Mouse (Mus musculus): Measurements from ENCODE around the gene 4933402J07Rik. TPM values are rescaled to one million over a fixed set of nuclear protein-coding genes. Genes with fewer than 3 reads are reported as not detected.

The 4933402J07Rik gene
- polyA plus RNA-seq, 1 experiment, result not detected

DNA sequence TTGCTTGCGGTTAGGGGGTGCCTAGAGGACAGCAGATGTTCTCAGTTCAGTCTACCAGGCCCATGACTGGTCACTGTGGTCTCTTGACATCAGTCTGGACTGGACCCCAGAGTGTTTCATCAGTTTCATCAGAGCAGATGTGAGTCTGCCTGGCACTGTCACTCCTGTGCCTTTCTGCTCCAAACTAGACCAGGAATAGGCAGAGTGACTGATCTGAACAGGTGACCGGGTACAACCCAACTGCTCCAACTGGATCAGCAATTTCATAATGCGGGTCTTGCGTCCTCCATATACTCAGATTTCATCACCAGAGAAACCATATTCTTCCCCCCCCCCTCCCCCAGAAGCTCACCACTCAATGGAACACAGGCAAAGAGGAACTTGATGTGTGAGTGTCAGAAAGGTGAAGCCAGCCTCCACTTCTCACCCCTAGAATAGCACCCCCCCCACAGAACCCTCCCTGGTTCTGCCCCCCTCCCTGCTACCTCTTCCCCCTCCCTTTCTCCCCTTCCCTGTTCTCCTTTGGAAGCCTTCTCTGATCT lies 46.1 kb downstream of the 4933402J07Rik start:
- Histone ChIP-seq H3K79me2 (ENCODE audit: control insufficient read depth, insufficient read depth) (no peaks in the 10 kb centered on the region), H3ac (ENCODE audit: control insufficient read depth, insufficient read length) (no peak overlapping the region), H3K4me3 (no peak overlapping the region), H3K4me2 (ENCODE audit: low read depth) (no peak overlapping the region), H3K27me3 (ENCODE audit: control insufficient read depth, insufficient read depth, insufficient read length) (peaks cover 15% of the 10 kb centered on the region), H3K36me3 (ENCODE audit: control insufficient read depth, insufficient read depth) (no peaks in the 10 kb centered on the region)
- TF ChIP-seq MYOD1 (IDR thresholded peaks at IDR 0.05; ENCODE audit: control insufficient read depth in 1 of 3, insufficient read length in 2 of 3, low read depth in 2 of 3) (no peak), MYOG (IDR thresholded peaks at IDR 0.05; ENCODE audit: control insufficient read depth in 1 of 3, insufficient read depth in 1 of 3, insufficient read length in 2 of 3, low read depth in 2 of 3) (no peak), USF1 (IDR thresholded peaks at IDR 0.05; ENCODE audit: low read depth) (no peak), REST (IDR thresholded peaks at IDR 0.05; ENCODE audit: insufficient read depth, insufficient read length) (no peak), TCF12 (IDR thresholded peaks at IDR 0.05; ENCODE audit: insufficient read depth, poor library complexity, severe bottlenecking) (no peak), SRF (IDR thresholded peaks at IDR 0.05; ENCODE audit: control insufficient read depth, insufficient read length, low read depth) (no peak), MAX (IDR thresholded peaks at IDR 0.05; ENCODE audit: low read depth) (no peak), E2F4 (IDR thresholded peaks at IDR 0.05; ENCODE audit: insufficient read depth) (no peak), TCF3 (IDR thresholded peaks at IDR 0.05; ENCODE audit: insufficient read length, low read depth) (no peak), POLR2A (IDR thresholded peaks at IDR 0.05; ENCODE audit: insufficient read length, low read depth) (no peak), POLR2AphosphoS2 (IDR thresholded peaks at IDR 0.05; ENCODE audit: insufficient read length, low read depth) (no peak), CEBPB (IDR thresholded peaks at IDR 0.05; ENCODE audit: insufficient read depth, poor library complexity, severe bottlenecking) (no peak)

DNA sequence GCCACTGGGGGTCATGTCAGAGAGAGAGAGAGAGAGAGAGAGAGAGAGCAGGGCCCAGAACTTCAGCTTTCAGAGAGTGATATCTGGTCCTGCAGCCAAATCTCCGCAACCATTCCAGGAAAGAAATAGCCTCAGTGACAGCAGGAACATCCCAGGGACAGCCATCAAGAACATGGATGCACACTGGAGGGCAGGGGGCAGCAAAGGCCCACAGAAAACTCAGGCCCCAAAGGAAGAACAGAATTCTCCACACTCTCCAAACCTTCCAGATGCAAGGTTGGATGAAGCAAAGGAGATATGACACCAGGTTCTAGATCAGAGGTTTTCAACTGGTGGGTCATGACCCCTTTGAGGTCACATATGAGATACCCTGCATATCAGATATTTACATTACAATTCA lies 50.0 kb downstream of the 4933402J07Rik start:
- Histone ChIP-seq H3K79me2 (ENCODE audit: control insufficient read depth, insufficient read depth) (no peaks in the 10 kb centered on the region), H3K36me3 (ENCODE audit: control insufficient read depth, insufficient read depth) (no peaks in the 10 kb centered on the region), H3K4me3 (no peak overlapping the region), H3K27me3 (ENCODE audit: control insufficient read depth, insufficient read depth, insufficient read length) (peaks cover 18% of the 10 kb centered on the region), H3ac (ENCODE audit: control insufficient read depth, insufficient read length) (no peak overlapping the region), H3K4me2 (ENCODE audit: low read depth) (no peak overlapping the region)
- TF ChIP-seq SRF (IDR thresholded peaks at IDR 0.05; ENCODE audit: control insufficient read depth, insufficient read length, low read depth) (no peak), POLR2A (IDR thresholded peaks at IDR 0.05; ENCODE audit: insufficient read length, low read depth) (no peak), TCF3 (IDR thresholded peaks at IDR 0.05; ENCODE audit: insufficient read length, low read depth) (no peak), CEBPB (IDR thresholded peaks at IDR 0.05; ENCODE audit: insufficient read depth, poor library complexity, severe bottlenecking) (no peak), MYOG (IDR thresholded peaks at IDR 0.05; ENCODE audit: control insufficient read depth in 1 of 3, insufficient read depth in 1 of 3, insufficient read length in 2 of 3, low read depth in 2 of 3) (no peak), POLR2AphosphoS2 (IDR thresholded peaks at IDR 0.05; ENCODE audit: insufficient read length, low read depth) (no peak), E2F4 (IDR thresholded peaks at IDR 0.05; ENCODE audit: insufficient read depth) (no peak), TCF12 (IDR thresholded peaks at IDR 0.05; ENCODE audit: insufficient read depth, poor library complexity, severe bottlenecking) (no peak), MAX (IDR thresholded peaks at IDR 0.05; ENCODE audit: low read depth) (no peak), REST (IDR thresholded peaks at IDR 0.05; ENCODE audit: insufficient read depth, insufficient read length) (no peak), USF1 (IDR thresholded peaks at IDR 0.05; ENCODE audit: low read depth) (no peak), MYOD1 (IDR thresholded peaks at IDR 0.05; ENCODE audit: control insufficient read depth in 1 of 3, insufficient read length in 2 of 3, low read depth in 2 of 3) (no peak)

DNA sequence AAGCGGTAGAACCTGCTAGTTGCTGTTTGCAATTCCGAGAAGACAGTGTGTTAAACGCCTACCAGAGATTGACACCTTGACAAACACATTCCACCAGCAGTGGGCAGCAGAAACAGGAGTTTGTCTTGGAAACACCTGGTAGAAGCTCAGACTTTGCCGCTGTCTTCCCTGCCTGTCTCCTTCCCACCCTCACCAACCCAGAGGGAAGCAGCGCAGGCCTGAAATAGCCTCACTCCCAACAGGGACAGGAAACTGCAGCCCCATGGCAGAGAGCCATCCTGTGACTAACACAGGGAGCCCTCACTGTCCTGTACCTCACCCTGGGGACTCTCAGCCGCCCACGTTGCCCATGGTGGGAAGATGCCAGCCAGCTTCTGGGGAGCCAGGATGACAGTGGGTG lies 55.5 kb downstream of the 4933402J07Rik start:
- TF ChIP-seq CEBPB (IDR thresholded peaks at IDR 0.05; ENCODE audit: insufficient read depth, poor library complexity, severe bottlenecking), result no peak
- no peak for TF ChIP-seq SRF (IDR thresholded peaks at IDR 0.05; ENCODE audit: control insufficient read depth, insufficient read length, low read depth)
- no peak for TF ChIP-seq E2F4 (IDR thresholded peaks at IDR 0.05; ENCODE audit: insufficient read depth)
- Histone ChIP-seq H3K36me3 (ENCODE audit: control insufficient read depth, insufficient read depth) (no peaks in the 10 kb centered on the region), H3K4me2 (ENCODE audit: low read depth) (no peak overlapping the region), H3K4me3 (no peak overlapping the region), H3ac (ENCODE audit: control insufficient read depth, insufficient read length) (no peak overlapping the region), H3K79me2 (ENCODE audit: control insufficient read depth, insufficient read depth) (no peaks in the 10 kb centered on the region), H3K27me3 (ENCODE audit: control insufficient read depth, insufficient read depth, insufficient read length) (peaks cover 24% of the 10 kb centered on the region)

DNA sequence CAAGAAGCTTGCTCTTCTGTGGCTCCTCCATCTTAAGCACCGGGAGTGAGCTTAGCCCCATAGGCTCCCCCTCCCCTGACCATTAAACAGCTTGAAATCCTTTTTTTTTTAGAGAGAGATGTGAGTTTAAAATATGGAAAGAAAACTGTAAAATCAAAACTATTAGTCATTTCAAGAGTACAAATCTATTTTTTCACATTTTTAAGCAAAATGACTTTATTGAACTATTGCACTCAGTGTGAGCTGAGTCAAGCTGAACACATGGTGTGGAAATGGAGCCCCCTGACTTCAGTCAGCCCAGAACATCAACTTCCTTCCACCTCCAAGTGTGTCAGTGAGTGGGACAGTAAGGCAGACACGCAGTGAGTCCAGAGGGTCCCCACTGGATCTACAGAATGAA lies 55.9 kb downstream of the 4933402J07Rik start:
- TF ChIP-seq REST (IDR thresholded peaks at IDR 0.05; ENCODE audit: insufficient read depth, insufficient read length), result no peak
- TF ChIP-seq POLR2AphosphoS2 (IDR thresholded peaks at IDR 0.05; ENCODE audit: insufficient read length, low read depth), result no peak
- no peak for TF ChIP-seq USF1 (IDR thresholded peaks at IDR 0.05; ENCODE audit: low read depth)
- TF ChIP-seq MAX (IDR thresholded peaks at IDR 0.05; ENCODE audit: low read depth), result no peak
- TF ChIP-seq MYOD1 (IDR thresholded peaks at IDR 0.05; ENCODE audit: control insufficient read depth in 1 of 3, insufficient read length in 2 of 3, low read depth in 2 of 3), result no peak
- TF ChIP-seq E2F4 (IDR thresholded peaks at IDR 0.05; ENCODE audit: insufficient read depth), result no peak
- TF ChIP-seq TCF3 (IDR thresholded peaks at IDR 0.05; ENCODE audit: insufficient read length, low read depth), result no peak
- TF ChIP-seq CEBPB (IDR thresholded peaks at IDR 0.05; ENCODE audit: insufficient read depth, poor library complexity, severe bottlenecking), result no peak
- TF ChIP-seq SRF (IDR thresholded peaks at IDR 0.05; ENCODE audit: control insufficient read depth, insufficient read length, low read depth), result no peak
- TF ChIP-seq MYOG (IDR thresholded peaks at IDR 0.05; ENCODE audit: control insufficient read depth in 1 of 3, insufficient read depth in 1 of 3, insufficient read length in 2 of 3, low read depth in 2 of 3), result no peak
- TF ChIP-seq POLR2A (IDR thresholded peaks at IDR 0.05; ENCODE audit: insufficient read length, low read depth), result no peak
- no peak for TF ChIP-seq TCF12 (IDR thresholded peaks at IDR 0.05; ENCODE audit: insufficient read depth, poor library complexity, severe bottlenecking)
- Histone ChIP-seq H3K79me2 (ENCODE audit: control insufficient read depth, insufficient read depth) (no peaks in the 10 kb centered on the region), H3K4me2 (ENCODE audit: low read depth) (no peak overlapping the region), H3ac (ENCODE audit: control insufficient read depth, insufficient read length) (no peak overlapping the region), H3K27me3 (ENCODE audit: control insufficient read depth, insufficient read depth, insufficient read length) (peaks cover 24% of the 10 kb centered on the region), H3K4me3 (no peak overlapping the region), H3K36me3 (ENCODE audit: control insufficient read depth, insufficient read depth) (no peaks in the 10 kb centered on the region)

DNA sequence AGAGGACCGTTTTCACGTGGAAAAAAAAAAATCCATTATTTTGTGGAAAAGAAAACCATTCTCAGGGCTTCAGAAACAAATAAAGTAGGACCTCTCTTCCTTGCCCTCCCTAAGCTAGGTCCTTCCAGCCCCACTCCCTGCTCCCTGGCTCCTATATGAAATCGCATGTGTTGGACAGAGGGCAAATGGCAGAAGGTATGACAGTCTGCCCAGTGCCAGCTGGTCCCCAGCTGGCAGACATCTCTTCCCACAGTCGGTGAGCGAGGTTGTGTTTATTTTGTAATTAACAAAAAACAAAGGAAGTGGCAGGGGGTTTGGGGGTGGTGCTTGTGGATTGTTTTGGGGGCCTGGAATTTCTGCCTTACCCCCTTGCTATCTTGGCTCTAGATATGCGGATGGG lies 56.6 kb downstream of the 4933402J07Rik start:
- no peaks in the 10 kb centered on the region for H3K36me3 ChIP-seq (ENCODE audit: control insufficient read depth, insufficient read depth)
- no peaks in the 10 kb centered on the region for H3K79me2 ChIP-seq (ENCODE audit: control insufficient read depth, insufficient read depth)
- TF ChIP-seq MAX (IDR thresholded peaks at IDR 0.05; ENCODE audit: low read depth), result no peak
- no peak for TF ChIP-seq TCF12 (IDR thresholded peaks at IDR 0.05; ENCODE audit: insufficient read depth, poor library complexity, severe bottlenecking)
- TF ChIP-seq REST (IDR thresholded peaks at IDR 0.05; ENCODE audit: insufficient read depth, insufficient read length), result no peak
- TF ChIP-seq MYOG (IDR thresholded peaks at IDR 0.05; ENCODE audit: control insufficient read depth in 1 of 3, insufficient read depth in 1 of 3, insufficient read length in 2 of 3, low read depth in 2 of 3), result no peak
- TF ChIP-seq MYOD1 (IDR thresholded peaks at IDR 0.05; ENCODE audit: control insufficient read depth in 1 of 3, insufficient read length in 2 of 3, low read depth in 2 of 3), result no peak
- TF ChIP-seq CEBPB (IDR thresholded peaks at IDR 0.05; ENCODE audit: insufficient read depth, poor library complexity, severe bottlenecking), result no peak
- TF ChIP-seq POLR2A (IDR thresholded peaks at IDR 0.05; ENCODE audit: insufficient read length, low read depth), result no peak
- TF ChIP-seq POLR2AphosphoS2 (IDR thresholded peaks at IDR 0.05; ENCODE audit: insufficient read length, low read depth), result no peak
- no peak overlapping the region for H3ac ChIP-seq (ENCODE audit: control insufficient read depth, insufficient read length)
- no peak overlapping the region for H3K4me2 ChIP-seq (ENCODE audit: low read depth)
- peaks cover 24% of the 10 kb centered on the region for H3K27me3 ChIP-seq (ENCODE audit: control insufficient read depth, insufficient read depth, insufficient read length)
- no peak overlapping the region for H3K4me3 ChIP-seq
